Mouse (Mus musculus) lung, postnatal 0 days (tissue): ENCODE measurements around the gene Gm382.

Experiments used
- CTCF ChIP-seq: IDR thresholded peaks from 2 replicates; pipeline ENCODE4 v1.5.1; 2016; ENCODE audit warnings: antibody characterized with exemption, mild to moderate bottlenecking
- EP300 ChIP-seq: IDR thresholded peaks from 2 replicates; pipeline ENCODE4 v1.6.1; 2016; ENCODE audit warnings: antibody characterized with exemption, mild to moderate bottlenecking, control low read depth

DNA sequence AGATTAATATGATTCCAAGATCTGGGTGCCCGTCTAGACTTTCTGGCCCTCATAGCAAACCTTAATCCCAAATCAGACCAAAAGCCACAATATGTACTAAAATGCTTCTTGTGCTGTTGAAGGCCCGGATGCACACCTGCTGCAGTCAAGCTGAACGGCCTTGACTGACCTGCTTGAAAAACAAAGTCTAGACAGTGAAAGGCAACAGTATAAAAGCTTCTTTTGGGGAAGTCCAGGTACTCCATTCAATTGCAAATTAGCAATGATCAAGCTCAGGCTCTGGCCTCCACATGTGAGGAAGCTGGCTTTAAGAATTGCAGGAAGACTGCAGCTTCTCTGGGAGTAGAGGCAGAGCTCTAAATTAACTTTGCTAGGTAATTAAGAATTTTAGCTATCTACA lies 54.2 kb downstream of the Gm382 start:
- no peak for TF ChIP-seq CTCF
- no peak for TF ChIP-seq EP300
